Mouse (Mus musculus) inflammation-experienced regulatory T-cells (primary cell): ENCODE results near the gene Ceacam11. TPM values are rescaled to one million over a fixed set of nuclear protein-coding genes. Genes with fewer than 3 reads are reported as not detected.

Experiments used
- polyA plus RNA-seq, 2 experiments: library from polyadenylated mRNA; unstranded; fragments of 100-300 nt; shearing (Covaris generic); gene quantifications; one replicate each; pipeline ENCODE4 v1.2.1; 2017

The Ceacam11 gene
- polyA plus RNA-seq: not detected

GRCm38 (mm10) chr7:17971824-17972223, at the start of gene Ceacam11:
Gene Ceacam11 (plus strand): TSS chr7:17972124.

GRCm38 (mm10) chr7:18009589-18009988, 37.7 kb downstream of the Ceacam11 start, which contains the start of gene Ceacam13:
Gene Ceacam13 (plus strand): TSS chr7:18009889.

Other genes starting within 250 kb of the Ceacam11 start
- not detected for gene Ceacam14, start 159.5 kb upstream of the Ceacam11 start, polyA plus RNA-seq
- gene Gm5155, start 100.4 kb upstream of the Ceacam11 start, polyA plus RNA-seq: under 1 TPM in 1 of 2 experiments, not detected in 1; 0.08 TPM
- not detected for gene Ceacam13, start 37.8 kb downstream of the Ceacam11 start, polyA plus RNA-seq
- gene Ceacam12, start 93.8 kb downstream of the Ceacam11 start, polyA plus RNA-seq: not detected
- not detected for gene Igfl3, start 204.4 kb downstream of the Ceacam11 start, polyA plus RNA-seq